In the genomic region with DNA sequence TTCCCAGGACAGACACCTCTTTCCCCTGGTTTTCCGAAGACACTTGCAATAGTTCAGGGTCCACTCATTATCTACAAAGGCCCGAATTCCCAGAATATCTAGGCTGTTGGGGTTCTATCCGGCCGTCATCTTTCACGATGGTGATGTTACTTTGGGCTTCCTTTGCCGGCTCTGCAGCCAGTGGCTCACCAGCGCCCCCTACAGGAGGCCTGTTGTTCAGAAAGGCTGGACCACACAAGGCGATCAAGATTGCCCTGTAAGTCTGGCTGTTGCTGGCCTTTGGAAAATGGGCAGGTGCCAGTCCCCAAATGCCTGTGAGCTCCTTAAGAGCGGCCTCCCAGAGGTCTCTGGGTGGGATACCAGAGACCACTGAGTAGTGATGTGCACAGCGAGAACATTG, we compare ENCODE assay signal across 9 mouse cellular contexts. TPM values are rescaled to one million over a fixed set of nuclear protein-coding genes. Genes with fewer than 3 reads are reported as not detected.
DNase-seq lines count a peak whose midpoint lies in the region; ATAC-seq and TF ChIP-seq lines count a peak whose summit lies in the region.
"Had no signal": no experiment of that assay in that cellular context is flagged by ENCODE, and none has a peak within 500 bp of the region (broad histone marks: within the 10 kb centered on the region; RNA-seq: fewer than 3 reads in every experiment).

No protein-coding gene starts in this region.

- peaks cover 9% of the 10 kb centered on the region; the same call in 1 of the 2 replicates for H3K4me1 ChIP-seq in hindbrain, embryonic 12.5 days

- no peaks in the 10 kb centered on the region for H3K9me3 ChIP-seq in hindbrain, embryonic 12.5 days (replicated peaks)
- H3K9me3 ChIP-seq: liver, embryonic 15.5 days had no signal

- no peak overlapping the region for H3K9ac ChIP-seq in hindbrain, embryonic 12.5 days
- H3K9ac ChIP-seq: liver, embryonic 15.5 days had no signal

- ATAC-seq in Patski = peak; percentile 72
- ATAC-seq in frontal cortex, adult (ENCODE audit: low TSS enrichment) = peak; percentile 66
- peak; percentile 79 for ATAC-seq in hindbrain, embryonic 12.5 days (ENCODE audit: low FRiP score)

- TF ChIP-seq CTCF in Patski (IDR thresholded peaks at IDR 0.05) = no peak

- peak overlapping the region; percentile 22 for H3K4me3 ChIP-seq in hindbrain, embryonic 12.5 days
- H3K4me3 ChIP-seq: liver, embryonic 15.5 days had no signal

- H3K27ac ChIP-seq in hindbrain, embryonic 12.5 days = no peak overlapping the region
- H3K27ac ChIP-seq: liver, embryonic 15.5 days had no signal

- in situ Hi-C loops in Patski (cut with MboI; ENCODE audit: low pct_unique_long_range_greater_than_20kb) = loop anchor here (5.0 kb wide), 3 partner anchors 57 to 263 kb away; partner anchors contain the start of gene Rpl22

- 14% methylated on average over 10 of the region's 10 CpGs for WGBS in hindbrain, embryonic 12.5 days

- H3K27me3 ChIP-seq in Patski = no peaks in the 10 kb centered on the region
- H3K27me3 ChIP-seq in hindbrain, embryonic 12.5 days = peaks cover 14% of the 10 kb centered on the region
- H3K27me3 ChIP-seq: liver, embryonic 15.5 days had no signal

- POLR2A ChIA-PET in Patski (lab: Charles Lee) = no interaction called here

- H3K4me2 ChIP-seq in hindbrain, embryonic 12.5 days (replicated peaks) = peak overlapping the region; percentile 51
- H3K4me2 ChIP-seq: liver, embryonic 15.5 days had no signal

- DNase-seq in Patski (ENCODE audit: low read depth, low spot score) = no peak
- DNase-seq in cerebellum, adult 8-10 months = peak; percentile 84
- DNase-seq in layer of hippocampus, postnatal 14 days (ENCODE audit: low spot score in 2 of 2) = peak; percentile 75 to 78
- DNase-seq in lung, postnatal 4 days = peak; percentile 62 to 79
- DNase-seq in right cerebral cortex, adult 18-20 months = peak; percentile 76
- DNase-seq in urinary bladder, postnatal 4 days (ENCODE audit: low spot score in 2 of 2) = peak; percentile 44 to 86

- CTCF ChIA-PET in Patski (lab: Charles Lee) = interaction anchor here (0.7 to 2.4 kb wide), 10 partner anchors 10 to 153 kb away, joined by 3 to 9 read pairs (median 4); partner anchors contain the start of gene Hes3

- no peaks in the 10 kb centered on the region for H3K36me3 ChIP-seq in hindbrain, embryonic 12.5 days
- H3K36me3 ChIP-seq: liver, embryonic 15.5 days had no signal

RNA-seq across cellular contexts. Expression of gene Nphp4, which starts 41.3 kb away (rescaled TPM):
- polyA plus RNA-seq in Patski (2021) = 7.0 TPM
- polyA plus RNA-seq in hindbrain, embryonic 12.5 days (2016; fragmentation: Nextera tagmentation; extraction: Ambion mirVana) = 7.5 and 8.9 TPM in 2 replicates
- 10 to 100 TPM; 24.0 to 25.1 TPM for total RNA-seq in layer of hippocampus, postnatal 14 days (2021)

RNA-seq across cellular contexts. Expression of gene Kcnab2, which starts 42.4 kb away (rescaled TPM):
- 5.6 TPM for polyA plus RNA-seq in Patski (2021)
- polyA plus RNA-seq in hindbrain, embryonic 12.5 days (2016; fragmentation: Nextera tagmentation; extraction: Ambion mirVana) = 17.5 and 19.3 TPM in 2 replicates
- total RNA-seq in layer of hippocampus, postnatal 14 days (2021) = 100 to 1,000 TPM; 423 to 447 TPM
